Mouse (Mus musculus): ENCODE measurements around the gene Eml1. TPM values are rescaled to one million over a fixed set of nuclear protein-coding genes. Genes with fewer than 3 reads are reported as not detected.
"Not testable (repeated sequence)": the region's sequence is repeated elsewhere in the genome, so short reads cannot be mapped to it uniquely, and the experiment has no call there.

The Eml1 gene
- total RNA-seq, 2 experiments from 2014 or later: 103 to 112 TPM

GRCm38 (mm10) chr12:108453561-108454044 lies 82.8 kb downstream of the Eml1 start:
- no peak for DNase-seq (ENCODE audit: low spot score in 2 of 2)

GRCm38 (mm10) chr12:108455004-108455403 lies 84.2 kb downstream of the Eml1 start:
- DNase-seq (ENCODE audit: low spot score in 2 of 2): no peak

GRCm38 (mm10) chr12:108472898-108473297 lies 102.1 kb downstream of the Eml1 start:
- no peak for DNase-seq (ENCODE audit: low spot score in 2 of 2)

- DNase-seq (ENCODE audit: low spot score in 2 of 2): no peak
Observed at GRCm38 (mm10) chr12:108474440-108474839, 103.7 kb downstream of the Eml1 start.

- DNase-seq (ENCODE audit: low spot score in 2 of 2): no peak
Observed at GRCm38 (mm10) chr12:108478714-108479113, 108.0 kb downstream of the Eml1 start.

- no peak for DNase-seq (ENCODE audit: low spot score in 2 of 2)
Observed at GRCm38 (mm10) chr12:108480704-108481365, 110.1 kb downstream of the Eml1 start.

GRCm38 (mm10) chr12:108489076-108489475 lies 118.3 kb downstream of the Eml1 start:
- DNase-seq (ENCODE audit: low spot score in 2 of 2): no peak

GRCm38 (mm10) chr12:108489741-108490140 lies 119.0 kb downstream of the Eml1 start:
- no peak for DNase-seq (ENCODE audit: low spot score in 2 of 2)

- no peak for DNase-seq (ENCODE audit: low spot score in 2 of 2)
Observed at GRCm38 (mm10) chr12:108490336-108490735, 119.6 kb downstream of the Eml1 start.

- DNase-seq (ENCODE audit: low spot score in 2 of 2): no peak
Observed at GRCm38 (mm10) chr12:108490954-108491353, 120.2 kb downstream of the Eml1 start.

- DNase-seq (ENCODE audit: low spot score in 2 of 2): peak in 1 of 2 experiments; percentile 37
Observed at GRCm38 (mm10) chr12:108494011-108494541, 123.3 kb downstream of the Eml1 start.

- DNase-seq (ENCODE audit: low spot score in 2 of 2): peak in 1 of 2 experiments; percentile 36
Observed at GRCm38 (mm10) chr12:108495455-108496235, 124.9 kb downstream of the Eml1 start.

GRCm38 (mm10) chr12:108503064-108503463 lies 132.3 kb downstream of the Eml1 start:
- no peak for DNase-seq (ENCODE audit: low spot score in 2 of 2)

- no peak for DNase-seq (ENCODE audit: low spot score in 2 of 2)
Observed at GRCm38 (mm10) chr12:108503582-108503981, 132.8 kb downstream of the Eml1 start.

- no peak for DNase-seq (ENCODE audit: low spot score in 2 of 2)
Observed at GRCm38 (mm10) chr12:108505846-108506245, 135.1 kb downstream of the Eml1 start.

GRCm38 (mm10) chr12:108507046-108507445 lies 136.3 kb downstream of the Eml1 start:
- DNase-seq (ENCODE audit: low spot score in 2 of 2): not testable (repeated sequence)

- no peak for DNase-seq (ENCODE audit: low spot score in 2 of 2)
Observed at GRCm38 (mm10) chr12:108510571-108510970, 139.8 kb downstream of the Eml1 start.

GRCm38 (mm10) chr12:108511009-108511408 lies 140.3 kb downstream of the Eml1 start:
- no peak for DNase-seq (ENCODE audit: low spot score in 2 of 2)

- DNase-seq (ENCODE audit: low spot score in 2 of 2): no peak
Observed at GRCm38 (mm10) chr12:108515464-108515863, 144.7 kb downstream of the Eml1 start.

- DNase-seq (ENCODE audit: low spot score in 2 of 2): no peak
Observed at GRCm38 (mm10) chr12:108519374-108519773, 148.6 kb downstream of the Eml1 start.

- DNase-seq (ENCODE audit: low spot score in 2 of 2): no peak
Observed at GRCm38 (mm10) chr12:108529214-108529613, 158.5 kb downstream of the Eml1 start.

- DNase-seq (ENCODE audit: low spot score in 2 of 2): no peak
Observed at GRCm38 (mm10) chr12:108534484-108534883, 163.7 kb downstream of the Eml1 start.
